Mouse (Mus musculus) heart, embryonic 16.5 days (tissue): ENCODE results near the gene Casq2. TPM values are rescaled to one million over a fixed set of nuclear protein-coding genes. Genes with fewer than 3 reads are reported as not detected.

Experiments
- ATAC-seq: fragments of 200-750 bp; cut with Nextera tagmentation; replicated peaks from 2 replicates; pipeline ENCODE4 v1.8.0; 2017; ENCODE audit warnings: moderate number of reproducible peaks; ENCODE audit not compliant: insufficient read depth, low FRiP score; ENCODE audit errors: extremely low read depth
- H3K27ac ChIP-seq: fragments of 300-500 bp; sonication (generic); 2 replicates; pipeline ENCODE4 v1.5.1; 2014; ENCODE audit warnings: mild to moderate bottlenecking, low read length, control low read depth, moderate library complexity
- H3K27me3 ChIP-seq: fragments of 300-500 bp; sonication (generic); 2 replicates; pipeline ENCODE4 v1.6.1; 2014; ENCODE audit warnings: low read length, mixed read lengths; ENCODE audit not compliant: control insufficient read depth, insufficient read depth
- H3K36me3 ChIP-seq: fragments of 300-500 bp; sonication (generic); 2 replicates; pipeline ENCODE4 v1.6.1; 2014; ENCODE audit not compliant: control insufficient read depth, insufficient read depth
- H3K4me1 ChIP-seq: fragments of 300-500 bp; sonication (generic); 2 replicates; pipeline ENCODE4 v1.6.1; 2014; ENCODE audit warnings: low read length, mixed read lengths; ENCODE audit not compliant: control insufficient read depth, insufficient read depth
- H3K4me2 ChIP-seq: fragments of 300-500 bp; sonication (generic); 2 replicates; pipeline ENCODE4 v1.6.1; 2014; ENCODE audit warnings: low read depth, mild to moderate bottlenecking, control low read depth, low read length
- H3K4me3 ChIP-seq: fragments of 300-500 bp; sonication (generic); 2 replicates; pipeline ENCODE4 v1.5.1; 2014; ENCODE audit warnings: mild to moderate bottlenecking, control low read depth, low read length
- H3K9ac ChIP-seq: fragments of 300-500 bp; sonication (generic); 2 replicates; pipeline ENCODE4 v1.6.1; 2014; ENCODE audit warnings: low read length, control low read depth
- H3K9me3 ChIP-seq: fragments of 300-500 bp; sonication (generic); replicated peaks from 2 replicates; pipeline ENCODE4 v1.6.1; 2016; ENCODE audit warnings: low read length; ENCODE audit not compliant: control insufficient read depth
- WGBS: fragments of 180-500 bp; shearing (Covaris S2); extraction: QIAGEN DNeasy Blood & Tissue Kit; methylation state at CpG from one replicate; pipeline ENCODE4 v1.1.7; 2014; 5-methylcytosine and 5-hydroxymethylcytosine counted together
- polyA plus RNA-seq: library from polyadenylated mRNA; unstranded; fragments of >200 nt; fragmentation: Nextera tagmentation; extraction: Ambion mirVana; gene quantifications from 2 replicates; pipeline ENCODE4 v1.2.1, GENCODE M21; 2015

Gene Casq2
- polyA plus RNA-seq, 1 experiment from 2014 or later = 703 TPM

DNA sequence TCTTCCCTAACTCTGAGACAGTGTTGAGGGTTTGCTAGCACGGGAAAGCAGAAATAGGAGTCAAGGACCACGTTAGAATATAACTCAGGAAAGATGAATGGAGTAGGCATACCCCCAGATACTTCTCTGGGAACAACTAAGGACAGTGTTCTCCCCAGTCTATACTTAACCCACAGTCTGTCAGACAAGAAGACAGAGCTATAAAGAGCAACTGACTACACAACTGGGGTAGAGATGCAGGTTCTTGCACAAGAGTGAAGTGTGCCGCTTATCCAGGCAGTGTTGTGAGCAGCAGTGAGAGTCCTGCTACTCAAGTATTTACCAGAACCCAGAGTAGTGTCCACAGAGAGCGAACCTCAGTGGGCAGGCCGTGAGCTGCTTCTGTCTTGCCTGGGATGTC, 16.5 kb upstream of the Casq2 start:
- peak; percentile 50 for ATAC-seq
- Histone ChIP-seq H3K9ac (0 out of 2 replicates have a peak overlapping the region, but pooled peaks have one; percentile 0), H3K9me3 (no peaks in the 10 kb centered on the region), H3K27me3 (no peaks in the 10 kb centered on the region), H3K27ac (peak overlapping the region; percentile 88), H3K4me3 (no peak overlapping the region), H3K36me3 (no peaks in the 10 kb centered on the region), H3K4me2 (peak overlapping the region; percentile 29; the same call in 1 of the 2 replicates), H3K4me1 (peaks cover 21% of the 10 kb centered on the region)
- 53% methylated on average over 5 of the region's 5 CpGs for WGBS

DNA sequence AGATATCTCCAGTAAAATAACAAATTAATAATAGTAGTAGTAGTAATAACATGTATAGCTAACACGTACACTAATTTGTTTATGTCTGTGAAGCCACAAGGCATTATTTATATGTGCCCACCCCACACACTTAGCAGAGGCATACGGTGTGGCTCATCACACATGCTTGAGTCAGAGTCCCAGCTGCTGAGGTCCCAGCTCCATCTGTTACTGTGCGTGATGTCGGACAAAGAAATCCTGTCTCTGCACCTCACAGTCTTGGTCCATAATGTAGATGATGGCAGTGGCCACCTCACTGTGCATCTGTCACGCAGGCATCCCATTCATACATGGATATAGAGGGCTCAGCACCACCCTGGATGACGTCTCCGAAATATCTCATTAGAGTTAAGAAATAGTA, 15.9 kb upstream of the Casq2 start:
- Histone ChIP-seq H3K27ac (peak overlapping the region; percentile 88; the same call in 1 of the 2 replicates), H3K4me1 (peaks cover 18% of the 10 kb centered on the region), H3K9ac (no peak overlapping the region), H3K9me3 (no peaks in the 10 kb centered on the region), H3K27me3 (no peaks in the 10 kb centered on the region), H3K36me3 (no peaks in the 10 kb centered on the region), H3K4me2 (no peak overlapping the region), H3K4me3 (no peak overlapping the region)
- WGBS = 92% methylated on average over 7 of the region's 7 CpGs
- ATAC-seq = no peak

DNA sequence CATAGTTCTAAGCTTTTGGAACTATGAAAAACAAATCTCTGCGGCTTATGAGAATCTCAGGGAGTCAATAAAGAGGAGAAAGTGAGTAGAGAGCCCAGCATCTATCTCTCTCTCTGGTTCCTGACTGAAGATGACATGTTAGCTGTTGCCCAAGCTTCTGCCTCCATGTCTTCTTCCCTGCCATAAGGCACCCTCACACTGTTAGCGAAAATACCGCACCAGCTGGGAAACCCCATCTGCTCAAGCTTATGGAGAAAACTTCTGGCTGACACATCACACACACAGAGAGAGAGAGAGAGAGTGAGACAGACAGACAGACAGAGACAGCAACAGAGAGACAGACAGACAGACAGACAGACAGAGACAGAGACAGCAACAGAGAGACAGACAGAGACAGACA, 15.2 kb upstream of the Casq2 start:
- H3K4me1 ChIP-seq = peaks cover 18% of the 10 kb centered on the region
- H3K27ac ChIP-seq = no peak overlapping the region
- no peaks in the 10 kb centered on the region for H3K36me3 ChIP-seq
- H3K9ac ChIP-seq = no peak overlapping the region
- no peaks in the 10 kb centered on the region for H3K9me3 ChIP-seq
- no peak overlapping the region for H3K4me3 ChIP-seq
- no peak for ATAC-seq
- H3K4me2 ChIP-seq = no peak overlapping the region
- WGBS = 92% methylated on average over 3 of the region's 3 CpGs
- no peaks in the 10 kb centered on the region for H3K27me3 ChIP-seq

GRCm38 (mm10) chr3:102079413-102079812, 6.8 kb upstream of the Casq2 start:
- H3K27ac ChIP-seq = no peak overlapping the region
- WGBS = 88% methylated on average over 2 of the region's 2 CpGs
- H3K36me3 ChIP-seq = no peaks in the 10 kb centered on the region
- no peak overlapping the region for H3K9ac ChIP-seq
- no peaks in the 10 kb centered on the region for H3K9me3 ChIP-seq
- ATAC-seq = no peak
- H3K27me3 ChIP-seq = no peaks in the 10 kb centered on the region
- no peak overlapping the region for H3K4me2 ChIP-seq
- no peak overlapping the region for H3K4me3 ChIP-seq
- H3K4me1 ChIP-seq = peaks cover 9% of the 10 kb centered on the region

- WGBS = 16% methylated on average over 3 of the region's 3 CpGs
- Histone ChIP-seq H3K4me2 (no peak overlapping the region), H3K4me3 (no peak overlapping the region), H3K4me1 (peaks cover 19% of the 10 kb centered on the region), H3K9ac (no peak overlapping the region), H3K27me3 (no peaks in the 10 kb centered on the region), H3K36me3 (no peaks in the 10 kb centered on the region), H3K9me3 (no peaks in the 10 kb centered on the region), H3K27ac (no peak overlapping the region)
- ATAC-seq = peak; percentile 75
Measured at GRCm38 (mm10) chr3:102081862-102082261, 4.4 kb upstream of the Casq2 start.

- no peaks in the 10 kb centered on the region for H3K27me3 ChIP-seq
- H3K9ac ChIP-seq = peak overlapping the region; percentile 30; the same call in 1 of the 2 replicates
- H3K36me3 ChIP-seq = no peaks in the 10 kb centered on the region
- peaks cover 19% of the 10 kb centered on the region for H3K4me1 ChIP-seq
- ATAC-seq = no peak
- no peak overlapping the region for H3K4me3 ChIP-seq
- H3K27ac ChIP-seq = no peak overlapping the region
- 38% methylated on average over 13 of the region's 13 CpGs for WGBS
- H3K4me2 ChIP-seq = no peak overlapping the region
- no peaks in the 10 kb centered on the region for H3K9me3 ChIP-seq
Measured at GRCm38 (mm10) chr3:102083589-102084230, 2.5 kb upstream of the Casq2 start.

DNA sequence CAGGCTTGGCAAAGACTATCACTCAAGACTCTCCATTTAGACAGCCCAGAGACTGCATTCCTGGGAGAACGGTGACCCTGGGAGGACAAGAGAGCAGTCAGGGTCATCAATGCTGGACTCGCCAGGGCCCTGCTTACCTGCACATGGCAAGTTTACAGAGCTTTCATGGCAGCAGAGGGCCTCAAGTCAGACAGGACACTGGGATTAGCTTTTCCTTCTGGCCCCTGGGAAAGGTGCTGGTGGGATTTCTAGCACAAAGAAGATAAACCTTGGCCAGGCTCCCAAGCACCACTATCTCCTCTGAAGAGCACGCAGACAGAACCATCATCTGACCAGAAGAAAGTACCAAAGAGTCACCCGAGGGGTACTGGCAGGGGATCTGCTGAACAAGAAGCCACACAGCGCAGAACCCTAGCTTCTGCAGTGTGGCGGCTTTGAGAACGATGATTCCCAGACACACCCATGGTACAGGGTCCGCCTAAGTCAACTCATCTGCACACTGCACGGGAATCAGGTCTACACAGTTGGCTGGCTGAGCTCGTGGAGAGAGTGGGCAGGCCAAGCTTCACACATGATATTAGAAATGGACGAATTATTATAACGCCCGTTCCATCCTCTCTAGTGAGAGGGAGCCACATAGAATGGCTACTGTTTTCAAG, 1.3 kb upstream of the Casq2 start:
- Histone ChIP-seq H3K27ac (peak overlapping the region; percentile 96), H3K4me3 (no peak overlapping the region), H3K4me1 (peaks cover 22% of the 10 kb centered on the region), H3K9me3 (no peaks in the 10 kb centered on the region), H3K36me3 (no peaks in the 10 kb centered on the region), H3K9ac (peak overlapping the region; percentile 82), H3K4me2 (peak overlapping the region; percentile 50; the same call in 1 of the 2 replicates), H3K27me3 (no peaks in the 10 kb centered on the region)
- 57% methylated on average over 13 of the region's 13 CpGs for WGBS
- no peak for ATAC-seq

- Histone ChIP-seq H3K27ac (peak overlapping the region; percentile 96), H3K36me3 (no peaks in the 10 kb centered on the region), H3K4me1 (peaks cover 26% of the 10 kb centered on the region), H3K4me2 (peak overlapping the region; percentile 50), H3K27me3 (no peaks in the 10 kb centered on the region), H3K9ac (peak overlapping the region; percentile 82), H3K4me3 (peak overlapping the region; percentile 63), H3K9me3 (no peaks in the 10 kb centered on the region)
- peak; percentile 59 for ATAC-seq
- WGBS = 16% methylated on average over 12 of the region's 12 CpGs
Measured at GRCm38 (mm10) chr3:102085719-102086118, 496 bp upstream of the Casq2 start.

DNA sequence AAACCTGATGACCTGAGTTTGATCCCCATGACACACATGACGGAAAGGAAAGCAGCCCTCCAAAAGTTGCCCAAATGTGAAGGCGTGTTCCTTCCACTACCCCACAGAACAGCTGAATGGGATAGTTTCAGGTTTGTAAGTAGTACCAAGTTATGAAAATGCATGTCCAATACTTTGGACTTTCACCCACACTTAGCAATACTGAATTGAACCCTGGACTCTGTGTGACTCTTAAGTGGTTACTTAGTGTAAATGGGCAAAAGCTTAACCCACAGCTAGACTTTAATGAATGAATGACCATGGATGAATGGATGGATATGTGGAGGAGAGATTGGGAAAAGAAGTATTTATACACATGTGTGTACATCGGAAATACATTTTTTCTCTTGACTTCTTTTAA, 8.6 kb downstream of the Casq2 start:
- H3K36me3 ChIP-seq = peaks cover 14% of the 10 kb centered on the region
- no peak overlapping the region for H3K27ac ChIP-seq

More for the DNA sequence above, 8.6 kb downstream of the Casq2 start:
- H3K4me3 ChIP-seq = no peak overlapping the region
- peaks cover 36% of the 10 kb centered on the region for H3K4me1 ChIP-seq
- H3K4me2 ChIP-seq = no peak overlapping the region
- H3K9ac ChIP-seq = no peak overlapping the region
- no peaks in the 10 kb centered on the region for H3K9me3 ChIP-seq
- 88% methylated on average over 3 of the region's 3 CpGs for WGBS
- H3K27me3 ChIP-seq = no peaks in the 10 kb centered on the region
- ATAC-seq = no peak
